Mouse (Mus musculus) hindbrain, embryonic 13.5 days (tissue): ENCODE measurements at regions not wholly inside any gene's neighbourhood (a gene's known extent, or its start where the extent isn't known, plus 50 kb on each side); places are given as distances from the start of the nearest gene placed in this dataset.

Source experiments
- ATAC-seq: fragments of 200-750 bp; cut with Nextera tagmentation; 2 replicates; pipeline ENCODE4 v1.8.0; 2017; ENCODE audit warnings: moderate TSS enrichment; ENCODE audit not compliant: low FRiP score
- H3K27ac ChIP-seq: fragments of 300-500 bp; sonication (generic); 2 replicates; pipeline ENCODE4 v1.5.1; 2015; ENCODE audit warnings: inconsistent platforms, mild to moderate bottlenecking, moderate library complexity
- H3K27me3 ChIP-seq: fragments of 300-500 bp; sonication (generic); 2 replicates; pipeline ENCODE4 v1.6.1; 2015; ENCODE audit warnings: mild to moderate bottlenecking, inconsistent platforms
- H3K36me3 ChIP-seq: fragments of 300-500 bp; sonication (generic); 2 replicates; pipeline ENCODE4 v1.6.1; 2015; ENCODE audit warnings: mild to moderate bottlenecking, inconsistent platforms
- H3K4me1 ChIP-seq: fragments of 300-500 bp; sonication (generic); replicated peaks from 2 replicates; pipeline ENCODE4 v1.6.1; 2015; ENCODE audit warnings: inconsistent platforms
- H3K4me2 ChIP-seq: fragments of 300-500 bp; sonication (generic); 2 replicates; pipeline ENCODE4 v1.6.1; 2015; ENCODE audit warnings: inconsistent platforms, mild to moderate bottlenecking, moderate library complexity
- H3K4me3 ChIP-seq: fragments of 300-500 bp; sonication (generic); 2 replicates; pipeline ENCODE4 v1.5.1; 2015; ENCODE audit warnings: mild to moderate bottlenecking, inconsistent platforms
- H3K9ac ChIP-seq: fragments of 300-500 bp; sonication (generic); 2 replicates; pipeline ENCODE4 v1.6.1; 2015; ENCODE audit warnings: mild to moderate bottlenecking, inconsistent platforms
- H3K9me3 ChIP-seq: fragments of 300-500 bp; sonication (generic); 2 replicates; pipeline ENCODE4 v1.6.1; 2016; ENCODE audit warnings: inconsistent platforms
- WGBS: fragments of 180-500 bp; shearing (Covaris S2); methylation state at CpG from one replicate; pipeline ENCODE4 v1.1.7; 2015; 5-methylcytosine and 5-hydroxymethylcytosine counted together

- ATAC-seq, result no peak
- Histone ChIP-seq H3K27me3 (no peaks in the 10 kb centered on the region), H3K4me2 (no peak overlapping the region), H3K4me1 (no peaks in the 10 kb centered on the region), H3K9ac (no peak overlapping the region), H3K36me3 (no peaks in the 10 kb centered on the region), H3K9me3 (no peaks in the 10 kb centered on the region), H3K27ac (no peak overlapping the region), H3K4me3 (no peak overlapping the region)
Measured at GRCm38 (mm10) chr10:19161149-19161548, 145.7 kb upstream of the Tnfaip3 start.

- Histone ChIP-seq H3K36me3 (no peaks in the 10 kb centered on the region), H3K4me2 (no peak overlapping the region), H3K4me1 (no peaks in the 10 kb centered on the region), H3K27ac (no peak overlapping the region), H3K9me3 (no peaks in the 10 kb centered on the region), H3K4me3 (no peak overlapping the region), H3K9ac (no peak overlapping the region), H3K27me3 (no peaks in the 10 kb centered on the region)
- ATAC-seq, result no peak
Measured at GRCm38 (mm10) chr10:19154041-19154440, 138.6 kb upstream of the Tnfaip3 start.

GRCm38 (mm10) chr10:19152773-19153172 is 137.3 kb upstream of the Tnfaip3 start:
- Histone ChIP-seq H3K9me3 (no peaks in the 10 kb centered on the region), H3K27me3 (no peaks in the 10 kb centered on the region), H3K4me2 (no peak overlapping the region), H3K9ac (no peak overlapping the region), H3K36me3 (no peaks in the 10 kb centered on the region), H3K4me1 (no peaks in the 10 kb centered on the region), H3K4me3 (no peak overlapping the region), H3K27ac (no peak overlapping the region)
- no peak for ATAC-seq
- 75% methylated on average over 5 of the region's 5 CpGs for WGBS

GRCm38 (mm10) chr10:19150766-19151165 is 135.3 kb upstream of the Tnfaip3 start:
- Histone ChIP-seq H3K4me2 (no peak overlapping the region), H3K27me3 (no peaks in the 10 kb centered on the region)
- WGBS, result 93% methylated on average over 1 of the region's 1 CpGs

GRCm38 (mm10) chr10:19150005-19150404 is 134.5 kb upstream of the Tnfaip3 start:
- Histone ChIP-seq H3K36me3 (no peaks in the 10 kb centered on the region), H3K4me3 (no peak overlapping the region), H3K9me3 (no peaks in the 10 kb centered on the region), H3K27me3 (no peaks in the 10 kb centered on the region), H3K4me2 (no peak overlapping the region), H3K9ac (no peak overlapping the region), H3K27ac (no peak overlapping the region), H3K4me1 (no peaks in the 10 kb centered on the region)
- no peak for ATAC-seq
- WGBS, result 39% methylated on average over 3 of the region's 3 CpGs

More at GRCm38 (mm10) chr10:19150766-19151165, 135.3 kb upstream of the Tnfaip3 start:
- H3K4me3 ChIP-seq, result no peak overlapping the region
- H3K27ac ChIP-seq, result no peak overlapping the region
- ATAC-seq, result no peak
- H3K9ac ChIP-seq, result no peak overlapping the region
- no peaks in the 10 kb centered on the region for H3K9me3 ChIP-seq
- no peaks in the 10 kb centered on the region for H3K4me1 ChIP-seq
- H3K36me3 ChIP-seq, result no peaks in the 10 kb centered on the region

GRCm38 (mm10) chr10:19149196-19149869 is 133.9 kb upstream of the Tnfaip3 start:
- no peak for ATAC-seq
- Histone ChIP-seq H3K4me1 (no peaks in the 10 kb centered on the region), H3K27ac (no peak overlapping the region), H3K36me3 (no peaks in the 10 kb centered on the region), H3K4me2 (no peak overlapping the region), H3K4me3 (no peak overlapping the region), H3K9ac (no peak overlapping the region), H3K27me3 (no peaks in the 10 kb centered on the region), H3K9me3 (no peaks in the 10 kb centered on the region)
- 88% methylated on average over 4 of the region's 4 CpGs for WGBS

GRCm38 (mm10) chr10:19141481-19141880 is 126.0 kb upstream of the Tnfaip3 start:
- H3K4me1 ChIP-seq, result no peaks in the 10 kb centered on the region
- no peak overlapping the region for H3K27ac ChIP-seq
- WGBS, result 90% methylated on average over 3 of the region's 3 CpGs
- ATAC-seq, result no peak
- no peaks in the 10 kb centered on the region for H3K9me3 ChIP-seq
- no peaks in the 10 kb centered on the region for H3K36me3 ChIP-seq
- no peak overlapping the region for H3K9ac ChIP-seq
- no peak overlapping the region for H3K4me2 ChIP-seq
- H3K4me3 ChIP-seq, result no peak overlapping the region
- H3K27me3 ChIP-seq, result no peaks in the 10 kb centered on the region

GRCm38 (mm10) chr10:19140628-19141027 is 125.2 kb upstream of the Tnfaip3 start:
- ATAC-seq, result no peak
- no peak overlapping the region for H3K4me3 ChIP-seq

GRCm38 (mm10) chr10:19139234-19139633 is 123.8 kb upstream of the Tnfaip3 start:
- Histone ChIP-seq H3K9ac (no peak overlapping the region), H3K9me3 (no peaks in the 10 kb centered on the region), H3K4me1 (no peaks in the 10 kb centered on the region), H3K36me3 (no peaks in the 10 kb centered on the region), H3K4me2 (no peak overlapping the region), H3K27ac (no peak overlapping the region), H3K27me3 (no peaks in the 10 kb centered on the region), H3K4me3 (no peak overlapping the region)
- ATAC-seq, result no peak
- WGBS, result 71% methylated on average over 2 of the region's 2 CpGs

More at GRCm38 (mm10) chr10:19140628-19141027, 125.2 kb upstream of the Tnfaip3 start:
- Histone ChIP-seq H3K9ac (no peak overlapping the region), H3K36me3 (no peaks in the 10 kb centered on the region), H3K27me3 (no peaks in the 10 kb centered on the region), H3K4me2 (no peak overlapping the region), H3K9me3 (no peaks in the 10 kb centered on the region), H3K4me1 (no peaks in the 10 kb centered on the region), H3K27ac (no peak overlapping the region)
- WGBS, result 86% methylated on average over 5 of the region's 5 CpGs

- Histone ChIP-seq H3K4me2 (no peak overlapping the region), H3K9ac (no peak overlapping the region), H3K27me3 (no peaks in the 10 kb centered on the region), H3K9me3 (no peaks in the 10 kb centered on the region), H3K27ac (no peak overlapping the region), H3K4me1 (no peaks in the 10 kb centered on the region), H3K4me3 (no peak overlapping the region), H3K36me3 (no peaks in the 10 kb centered on the region)
- WGBS, result 79% methylated on average over 1 of the region's 1 CpGs
- ATAC-seq, result no peak
Measured at GRCm38 (mm10) chr10:19138258-19138657, 122.8 kb upstream of the Tnfaip3 start.

GRCm38 (mm10) chr10:19127581-19128291 is 112.3 kb upstream of the Tnfaip3 start:
- no peak overlapping the region for H3K4me3 ChIP-seq
- H3K9me3 ChIP-seq, result no peaks in the 10 kb centered on the region
- no peak overlapping the region for H3K4me2 ChIP-seq
- no peak overlapping the region for H3K27ac ChIP-seq
- H3K4me1 ChIP-seq, result 0 out of 2 replicates have a peak, but pooled peaks cover 5% of the 10 kb centered on the region
- H3K36me3 ChIP-seq, result no peaks in the 10 kb centered on the region
- no peak for ATAC-seq
- H3K27me3 ChIP-seq, result no peaks in the 10 kb centered on the region
- H3K9ac ChIP-seq, result no peak overlapping the region
- WGBS, result 68% methylated on average over 4 of the region's 4 CpGs

GRCm38 (mm10) chr10:19126922-19127321 is 111.5 kb upstream of the Tnfaip3 start:
- no peak overlapping the region for H3K9ac ChIP-seq
- H3K36me3 ChIP-seq, result no peaks in the 10 kb centered on the region
- no peak overlapping the region for H3K4me2 ChIP-seq
- no peak overlapping the region for H3K4me3 ChIP-seq
- H3K27me3 ChIP-seq, result no peaks in the 10 kb centered on the region
- no peaks in the 10 kb centered on the region for H3K9me3 ChIP-seq
- H3K4me1 ChIP-seq, result 0 out of 2 replicates have a peak, but pooled peaks cover 5% of the 10 kb centered on the region
- no peak for ATAC-seq
- no peak overlapping the region for H3K27ac ChIP-seq
- WGBS, result 72% methylated on average over 2 of the region's 2 CpGs

- Histone ChIP-seq H3K27me3 (no peaks in the 10 kb centered on the region), H3K36me3 (no peaks in the 10 kb centered on the region), H3K4me3 (no peak overlapping the region), H3K9ac (no peak overlapping the region), H3K4me2 (no peak overlapping the region), H3K27ac (no peak overlapping the region), H3K9me3 (no peaks in the 10 kb centered on the region), H3K4me1 (0 out of 2 replicates have a peak, but pooled peaks cover 5% of the 10 kb centered on the region)
- no peak for ATAC-seq
- WGBS, result 85% methylated on average over 4 of the region's 4 CpGs
Measured at GRCm38 (mm10) chr10:19126438-19126837, 111.0 kb upstream of the Tnfaip3 start.
